Mouse (Mus musculus) bone marrow macrophage, adult 2 months (primary cell): ENCODE measurements at regions not wholly inside any gene's neighbourhood (a gene's known extent, or its start where the extent isn't known, plus 50 kb on each side); places are given as distances from the start of the nearest gene placed in this dataset.

ENCODE experiments used
- CTCF ChIP-seq: IDR thresholded peaks from 2 replicates; pipeline ENCODE4 v1.5.1; 2012; ENCODE audit warnings: low read depth, mild to moderate bottlenecking, low read length, moderate library complexity
- POLR2A ChIP-seq: IDR thresholded peaks from 2 replicates; pipeline ENCODE4 v1.6.1; 2012; ENCODE audit warnings: mild to moderate bottlenecking, low read depth, low read length, borderline replicate concordance

DNA sequence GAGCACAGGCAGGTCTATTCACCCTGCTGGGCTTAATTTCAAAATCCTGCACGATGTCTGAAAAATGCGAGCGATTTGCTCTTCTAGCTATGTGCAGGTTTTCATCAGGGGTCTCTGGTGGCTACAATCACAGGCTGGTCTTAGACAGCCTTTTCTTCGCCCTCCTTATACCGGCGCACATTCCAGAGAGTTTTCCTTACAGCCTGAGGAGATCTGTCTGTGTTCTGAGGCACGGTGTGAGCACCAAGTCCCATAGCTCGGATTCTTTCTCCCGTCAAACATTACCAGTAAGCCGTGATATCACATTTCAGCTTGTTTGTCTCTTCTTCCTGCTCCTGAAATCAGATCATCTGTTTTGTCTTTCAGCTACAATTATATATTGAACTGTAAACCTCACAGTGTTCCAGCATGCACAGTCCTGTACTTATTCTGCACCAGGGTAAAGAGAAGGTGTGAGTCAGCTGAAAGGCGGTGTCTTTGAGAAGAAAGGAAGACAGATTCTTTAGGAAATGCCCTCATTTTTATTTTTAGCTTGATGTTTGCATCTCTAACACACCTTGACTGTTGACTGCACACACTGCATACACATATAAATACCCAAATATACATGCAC is 161.6 kb downstream of the Srek1 start:
- TF ChIP-seq CTCF (no peak), POLR2A (no peak)
